Mouse (Mus musculus) ES-Bruce4 (cell line): ENCODE results near the gene Aamdc. TPM values are rescaled to one million over a fixed set of nuclear protein-coding genes. Genes with fewer than 3 reads are reported as not detected.
A peak's percentile ranks its signal among the peaks of the same experiment; 100 is the strongest.

Source experiments
- H3K27ac ChIP-seq: 2 replicates; pipeline ENCODE4 v1.5.1; 2012; ENCODE audit warnings: low read length, inconsistent platforms; ENCODE audit not compliant: insufficient read depth
- H3K27me3 ChIP-seq: 2 replicates; pipeline ENCODE4 v1.6.1; 2012; ENCODE audit warnings: mild to moderate bottlenecking, low read length, inconsistent platforms; ENCODE audit not compliant: control insufficient read depth, poor library complexity, insufficient read depth, severe bottlenecking
- H3K36me3 ChIP-seq: 2 replicates; pipeline ENCODE4 v1.6.1; 2012; ENCODE audit warnings: inconsistent platforms, mild to moderate bottlenecking, low read length, moderate library complexity; ENCODE audit not compliant: control insufficient read depth, poor library complexity, insufficient read depth, severe bottlenecking
- H3K4me1 ChIP-seq: one replicate; pipeline ENCODE4 v1.8.1; 2011; ENCODE audit warnings: low read length; ENCODE audit not compliant: control insufficient read depth, insufficient read depth
- H3K4me3 ChIP-seq: 2 replicates; pipeline ENCODE4 v1.5.1; 2011; ENCODE audit warnings: low read depth, mild to moderate bottlenecking, low read length
- H3K9ac ChIP-seq: 2 replicates; pipeline ENCODE4 v1.6.1; 2012; ENCODE audit warnings: low read depth, mild to moderate bottlenecking, inconsistent platforms; ENCODE audit not compliant: poor library complexity, severe bottlenecking
- H3K9me3 ChIP-seq: replicated peaks from 2 replicates; pipeline ENCODE4 v1.6.1; 2012; ENCODE audit warnings: mild to moderate bottlenecking, low read length, inconsistent platforms; ENCODE audit not compliant: control insufficient read depth, poor library complexity, insufficient read depth, severe bottlenecking
- CTCF ChIP-seq: IDR thresholded peaks from one replicate; pipeline ENCODE4 v1.8.1; 2011; ENCODE audit warnings: low read depth, low read length
- EP300 ChIP-seq: IDR thresholded peaks from 2 replicates; pipeline ENCODE4 v1.6.1; 2011; ENCODE audit warnings: low read depth, low read length; ENCODE audit not compliant: insufficient read depth
- POLR2A ChIP-seq: IDR thresholded peaks from one replicate; pipeline ENCODE4 v1.8.1; 2011; ENCODE audit warnings: low read length; ENCODE audit not compliant: insufficient read depth
- polyA plus RNA-seq: library from polyadenylated mRNA; stranded (reverse); fragments of >200 nt; gene quantifications from 2 replicates; pipeline ENCODE4 v1.2.4, GENCODE M21; 2011; ENCODE audit warnings: low read depth; ENCODE audit not compliant: missing spikeins, insufficient read depth, insufficient read length

Gene Aamdc
- polyA plus RNA-seq, 1 experiment: 23.8 TPM

- Histone ChIP-seq H3K9ac (no peak overlapping the region), H3K9me3 (no peaks in the 10 kb centered on the region), H3K4me1 (no peaks in the 10 kb centered on the region), H3K36me3 (peaks cover 3% of the 10 kb centered on the region; the same call in 1 of the 2 replicates), H3K27me3 (no peaks in the 10 kb centered on the region), H3K4me3 (no peak overlapping the region), H3K27ac (no peak overlapping the region)
- TF ChIP-seq EP300: no peak
- no peak for TF ChIP-seq CTCF
- no peak for TF ChIP-seq POLR2A
Measured at GRCm38 (mm10) chr7:97546462-97546861, 32.8 kb downstream of the Aamdc start.

- H3K4me3 ChIP-seq: no peak overlapping the region
- H3K36me3 ChIP-seq: peaks cover 11% of the 10 kb centered on the region
- H3K9me3 ChIP-seq: no peaks in the 10 kb centered on the region
- H3K4me1 ChIP-seq: peaks cover 2% of the 10 kb centered on the region
- H3K27me3 ChIP-seq: no peaks in the 10 kb centered on the region
- TF ChIP-seq CTCF: no peak
- no peak for TF ChIP-seq EP300
- TF ChIP-seq POLR2A: no peak
- H3K9ac ChIP-seq: no peak overlapping the region
- peak overlapping the region; percentile 84 for H3K27ac ChIP-seq
Measured at GRCm38 (mm10) chr7:97536571-97536970, 42.7 kb downstream of the Aamdc start.

- peaks cover 2% of the 10 kb centered on the region for H3K4me1 ChIP-seq
- H3K27me3 ChIP-seq: no peaks in the 10 kb centered on the region
- H3K27ac ChIP-seq: peak overlapping the region; percentile 84
- H3K9me3 ChIP-seq: peaks cover 4% of the 10 kb centered on the region; the same call in 1 of the 2 replicates
- no peak for TF ChIP-seq CTCF
- TF ChIP-seq EP300: peak; percentile 61; the same call in 1 of the 2 replicates
- H3K36me3 ChIP-seq: peaks cover 18% of the 10 kb centered on the region
- H3K4me3 ChIP-seq: no peak overlapping the region
- no peak overlapping the region for H3K9ac ChIP-seq
Measured at GRCm38 (mm10) chr7:97535531-97535930, 43.8 kb downstream of the Aamdc start.

DNA sequence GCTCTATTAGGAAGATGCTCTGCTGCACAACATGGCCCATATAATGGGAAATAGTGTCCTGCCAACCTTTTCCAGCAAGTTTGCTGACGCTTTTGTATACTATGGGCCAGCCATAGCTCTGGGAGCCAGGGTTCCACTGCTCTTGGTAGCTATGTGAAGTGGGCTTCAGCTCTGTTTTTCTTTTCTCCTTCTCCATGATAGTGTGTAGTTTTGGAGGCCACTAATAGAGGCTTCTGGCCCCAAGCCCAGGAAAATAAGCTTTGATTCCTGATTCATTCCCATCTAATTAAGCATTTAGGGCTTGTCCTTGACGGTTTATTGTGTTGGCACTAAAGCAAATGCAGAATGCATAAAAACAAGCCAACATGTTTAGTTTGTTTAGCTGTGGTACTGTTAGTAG lies 59.4 kb downstream of the Aamdc start:
- no peak overlapping the region for H3K9ac ChIP-seq
- H3K27ac ChIP-seq: no peak overlapping the region
- no peak overlapping the region for H3K4me3 ChIP-seq
- H3K36me3 ChIP-seq: peaks cover 18% of the 10 kb centered on the region
- H3K4me1 ChIP-seq: no peaks in the 10 kb centered on the region
- H3K9me3 ChIP-seq: no peaks in the 10 kb centered on the region
- TF ChIP-seq CTCF: no peak
- no peak for TF ChIP-seq EP300
- no peak for TF ChIP-seq POLR2A
- H3K27me3 ChIP-seq: no peaks in the 10 kb centered on the region

GRCm38 (mm10) chr7:97514786-97515185 lies 64.5 kb downstream of the Aamdc start:
- TF ChIP-seq EP300 (no peak), POLR2A (no peak), CTCF (no peak)
- Histone ChIP-seq H3K27ac (no peak overlapping the region), H3K4me3 (no peak overlapping the region), H3K9me3 (no peaks in the 10 kb centered on the region), H3K9ac (no peak overlapping the region), H3K27me3 (no peaks in the 10 kb centered on the region), H3K4me1 (no peaks in the 10 kb centered on the region), H3K36me3 (peaks cover 40% of the 10 kb centered on the region)

GRCm38 (mm10) chr7:97500555-97501209 lies 78.6 kb downstream of the Aamdc start:
- no peak overlapping the region for H3K4me3 ChIP-seq
- H3K27me3 ChIP-seq: no peaks in the 10 kb centered on the region
- H3K36me3 ChIP-seq: peaks cover 10% of the 10 kb centered on the region
- TF ChIP-seq POLR2A: no peak
- no peak for TF ChIP-seq CTCF
- no peak for TF ChIP-seq EP300
- H3K9ac ChIP-seq: no peak overlapping the region
- H3K4me1 ChIP-seq: no peaks in the 10 kb centered on the region
- no peak overlapping the region for H3K27ac ChIP-seq
- H3K9me3 ChIP-seq: no peaks in the 10 kb centered on the region; the same call in 1 of the 2 replicates

Other genes with a start within 250 kb of the Aamdc start
- gene Usp35, start 247.5 kb downstream of the Aamdc start, polyA plus RNA-seq: 9.1 and 9.6 TPM in 2 replicates
- gene Kctd21, start 247.2 kb downstream of the Aamdc start, polyA plus RNA-seq: 3.0 and 3.2 TPM in 2 replicates
- gene Alg8, start 207.9 kb downstream of the Aamdc start, polyA plus RNA-seq: 58.5 and 59.6 TPM in 2 replicates
- 159 and 161 TPM in 2 replicates for gene Ndufc2, start 179.5 kb downstream of the Aamdc start, polyA plus RNA-seq
- gene Thrsp, start 161.8 kb downstream of the Aamdc start, polyA plus RNA-seq: not detected in 2 replicates
- gene Kctd14, start 128.2 kb downstream of the Aamdc start, polyA plus RNA-seq: not detected in 2 replicates
- 59.2 and 64.2 TPM in 2 replicates for gene Ints4, start 98.5 kb downstream of the Aamdc start, polyA plus RNA-seq
- gene Rsf1, start 392 bp upstream of the Aamdc start, polyA plus RNA-seq: 57.3 and 66.4 TPM in 2 replicates
- 150 and 155 TPM in 2 replicates for gene Clns1a, start 117.1 kb upstream of the Aamdc start, polyA plus RNA-seq
- 4.6 TPM in 2 replicates for gene Aqp11, start 158.8 kb upstream of the Aamdc start, polyA plus RNA-seq
- gene Pak1, start 209.0 kb upstream of the Aamdc start, polyA plus RNA-seq: 71.3 and 82.6 TPM in 2 replicates